Mouse (Mus musculus) bone marrow, adult 2 months (tissue): ENCODE measurements around the gene Naglu.

Source experiments
- CTCF ChIP-seq: fragments of 200-500 bp; IDR thresholded peaks from 2 replicates; pipeline ENCODE4 v1.5.1; 2011; ENCODE audit warnings: low read length, control low read depth; ENCODE audit not compliant: control insufficient read depth, insufficient read depth
- POLR2A ChIP-seq: fragments of 200-500 bp; IDR thresholded peaks from 2 replicates; pipeline ENCODE4 v1.6.1; 2011; ENCODE audit warnings: low read depth, mild to moderate bottlenecking, control low read depth, low read length, borderline replicate concordance; ENCODE audit not compliant: control insufficient read depth

DNA sequence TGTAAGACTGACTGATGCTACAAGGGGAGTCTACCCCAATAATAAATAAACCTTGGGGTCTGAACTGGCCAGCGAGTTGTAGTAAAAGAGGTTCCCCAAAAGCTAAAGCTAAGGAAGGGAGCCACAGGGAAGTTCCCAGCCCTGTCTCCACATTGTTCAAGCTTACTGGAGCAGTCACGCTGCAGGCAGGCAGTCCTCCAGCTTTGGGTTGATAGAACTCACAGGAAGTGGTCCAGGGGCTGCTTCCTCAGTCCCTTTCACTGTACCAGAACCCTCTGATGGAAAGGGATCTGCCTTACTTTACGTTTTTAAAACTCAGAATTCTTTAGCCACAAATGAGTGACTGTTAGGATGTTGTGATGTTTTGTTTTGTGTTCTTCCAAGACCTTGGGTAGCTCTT is 22.3 kb upstream of the Naglu start:
- TF ChIP-seq POLR2A (no peak), CTCF (no peak)
